Mouse (Mus musculus) cerebellum, adult 2 months (tissue): ENCODE results near the gene Larp6. TPM values are rescaled to one million over a fixed set of nuclear protein-coding genes. Genes with fewer than 3 reads are reported as not detected.
A peak's percentile ranks its signal among the peaks of the same experiment; 100 is the strongest.

ENCODE experiments used
- DNase-seq, 2 experiments: peaks; one replicate each; pipeline ENCODE4 v3.0.0; 2021
- H3K27ac ChIP-seq: fragments of 200-500 bp; 2 replicates; pipeline ENCODE4 v1.5.1; 2012; ENCODE audit warnings: low read length, control low read depth, inconsistent platforms; ENCODE audit not compliant: insufficient read depth
- H3K27me3 ChIP-seq: fragments of 200-500 bp; 2 replicates; pipeline ENCODE4 v1.6.1; 2012; ENCODE audit warnings: inconsistent platforms, mild to moderate bottlenecking, low read length, moderate library complexity; ENCODE audit not compliant: control insufficient read depth, insufficient read depth
- H3K4me1 ChIP-seq: fragments of 200-500 bp; 2 replicates; pipeline ENCODE4 v1.6.1; 2011; ENCODE audit warnings: low read length; ENCODE audit not compliant: control insufficient read depth, insufficient read depth
- H3K4me3 ChIP-seq: fragments of 200-500 bp; replicated peaks from 2 replicates; pipeline ENCODE3; 2011; ENCODE audit warnings: mild to moderate bottlenecking, low read depth, low read length, control low read depth; ENCODE audit not compliant: insufficient read depth
- CTCF ChIP-seq: fragments of 200-500 bp; IDR thresholded peaks from 2 replicates; pipeline ENCODE4 v1.5.1; 2011; ENCODE audit warnings: low read depth, mild to moderate bottlenecking, control low read depth, low read length, moderate library complexity, borderline replicate concordance; ENCODE audit not compliant: insufficient read depth
- POLR2A ChIP-seq: fragments of 200-500 bp; IDR thresholded peaks from 2 replicates; pipeline ENCODE4 v1.6.1; 2011; ENCODE audit warnings: low read length, control low read depth, borderline replicate concordance; ENCODE audit not compliant: insufficient read depth
- WGBS: fragments of 180-500 bp; shearing (Covaris S2); methylation state at CpG from one replicate; pipeline ENCODE4 v1.1.7; 2018; 5-methylcytosine and 5-hydroxymethylcytosine counted together
- polyA plus RNA-seq: library from polyadenylated mRNA; depleted of rRNA; stranded (reverse); fragments of >200 nt; gene quantifications from 2 replicates; pipeline ENCODE4 v1.2.3, GENCODE M21; 2012

Gene Larp6
- polyA plus RNA-seq, 1 experiment = 46.0 TPM

GRCm38 (mm10) chr9:60699581-60700231 is 13.1 kb upstream of the Larp6 start:
- peak overlapping the region; percentile 55; the same call in 1 of the 2 replicates for H3K27ac ChIP-seq
- H3K27me3 ChIP-seq = no peaks in the 10 kb centered on the region
- no peak for DNase-seq
- WGBS = 78% methylated on average over 18 of the region's 18 CpGs
- TF ChIP-seq POLR2A (no peak), CTCF (no peak)
- no peaks in the 10 kb centered on the region for H3K4me1 ChIP-seq
- H3K4me3 ChIP-seq = no peak overlapping the region

- WGBS = 93% methylated on average over 2 of the region's 2 CpGs
- no peak for DNase-seq
- H3K27ac ChIP-seq = no peak overlapping the region
- TF ChIP-seq POLR2A = no peak
- TF ChIP-seq CTCF = peak; percentile 12; the same call in 1 of the 2 replicates
- no peak overlapping the region for H3K4me3 ChIP-seq
- no peaks in the 10 kb centered on the region; the same call in 1 of the 2 replicates for H3K4me1 ChIP-seq
- no peaks in the 10 kb centered on the region for H3K27me3 ChIP-seq
These were observed 5.2 kb upstream of the Larp6 start for GRCm38 (mm10) chr9:60707594-60707993.

- no peak overlapping the region for H3K27ac ChIP-seq
- WGBS = 89% methylated on average over 5 of the region's 5 CpGs
- H3K27me3 ChIP-seq = no peaks in the 10 kb centered on the region
- TF ChIP-seq CTCF (no peak), POLR2A (no peak)
- no peak for DNase-seq
- H3K4me1 ChIP-seq = no peaks in the 10 kb centered on the region; the same call in 1 of the 2 replicates
- H3K4me3 ChIP-seq = no peak overlapping the region
These were observed 4.2 kb upstream of the Larp6 start for GRCm38 (mm10) chr9:60708606-60709005.

- H3K4me3 ChIP-seq = no peak overlapping the region
- no peaks in the 10 kb centered on the region for H3K27me3 ChIP-seq
- WGBS = 89% methylated on average over 6 of the region's 6 CpGs
- DNase-seq = no peak
- no peak for TF ChIP-seq CTCF
- no peak for TF ChIP-seq POLR2A
- H3K4me1 ChIP-seq = no peaks in the 10 kb centered on the region; the same call in 1 of the 2 replicates
- no peak overlapping the region for H3K27ac ChIP-seq
These were observed 3.1 kb upstream of the Larp6 start for GRCm38 (mm10) chr9:60709721-60710120.

- 50% methylated on average over 5 of the region's 5 CpGs for WGBS
- Histone ChIP-seq H3K4me1 (peaks cover 6% of the 10 kb centered on the region; the same call in 1 of the 2 replicates), H3K27me3 (no peaks in the 10 kb centered on the region), H3K27ac (peak overlapping the region; percentile 99), H3K4me3 (no peak overlapping the region)
- DNase-seq = no peak
- no peak for TF ChIP-seq CTCF
- TF ChIP-seq POLR2A = no peak
These were observed 778 bp upstream of the Larp6 start for GRCm38 (mm10) chr9:60712011-60712410.

GRCm38 (mm10) chr9:60713616-60714015 is 827 bp downstream of the Larp6 start:
- Histone ChIP-seq H3K4me3 (peak overlapping the region; percentile 76), H3K4me1 (peaks cover 6% of the 10 kb centered on the region; the same call in 1 of the 2 replicates), H3K27ac (peak overlapping the region; percentile 99), H3K27me3 (no peaks in the 10 kb centered on the region)
- no peak for TF ChIP-seq POLR2A
- TF ChIP-seq CTCF = no peak
- peak; percentile 42 to 63 for DNase-seq
- 9% methylated on average over 4 of the region's 4 CpGs for WGBS

GRCm38 (mm10) chr9:60714191-60714590 is 1.4 kb downstream of the Larp6 start:
- WGBS = 13% methylated on average over 6 of the region's 6 CpGs
- H3K4me3 ChIP-seq = peak overlapping the region; percentile 76
- peak; percentile 48 to 61 for DNase-seq
- peak overlapping the region; percentile 99 for H3K27ac ChIP-seq
- H3K4me1 ChIP-seq = peaks cover 6% of the 10 kb centered on the region; the same call in 1 of the 2 replicates
- TF ChIP-seq POLR2A (peak; percentile 27; the same call in 1 of the 2 replicates), CTCF (no peak)
- H3K27me3 ChIP-seq = no peaks in the 10 kb centered on the region

GRCm38 (mm10) chr9:60715271-60715670 is 2.5 kb downstream of the Larp6 start:
- DNase-seq = peak in 1 of 2 experiments; percentile 23
- Histone ChIP-seq H3K4me1 (peaks cover 6% of the 10 kb centered on the region; the same call in 1 of the 2 replicates), H3K4me3 (no peak overlapping the region), H3K27me3 (no peaks in the 10 kb centered on the region), H3K27ac (no peak overlapping the region)
- 67% methylated on average over 4 of the region's 4 CpGs for WGBS
- no peak for TF ChIP-seq CTCF
- no peak for TF ChIP-seq POLR2A
